Mouse (Mus musculus) MEL (cell line): ENCODE data around the gene Slc43a1. TPM values are rescaled to one million over a fixed set of nuclear protein-coding genes. Genes with fewer than 3 reads are reported as not detected.

Source experiments
- DNase-seq: peaks from one replicate; pipeline ENCODE4 v3.0.0; 2011; ENCODE audit warnings: low read depth, low spot score
- H3K27ac ChIP-seq: 2 replicates; pipeline ENCODE4 v1.5.1; 2012; ENCODE audit warnings: low read depth, mild to moderate bottlenecking, control low read depth, low read length, moderate library complexity; ENCODE audit not compliant: control insufficient read depth
- H3K27me3 ChIP-seq, 2 experiments: fragments of 150-350 bp in 1 of 2; sonication (generic) in 1 of 2; 2 replicates each; pipeline ENCODE4 v1.6.1; 2012; ENCODE audit warnings: low read length in 2 of 2, mild to moderate bottlenecking in 2 of 2, improper control_type of control experiment in 1 of 2, moderate library complexity in 1 of 2; ENCODE audit not compliant: insufficient read depth in 2 of 2, control insufficient read depth in 1 of 2
- H3K36me3 ChIP-seq, 2 experiments: 2 replicates each; pipeline ENCODE4 v1.6.1; 2012 to 2014; ENCODE audit warnings: low read length in 2 of 2, improper control_type of control experiment in 1 of 2, inconsistent platforms in 1 of 2, mild to moderate bottlenecking in 1 of 2; ENCODE audit not compliant: insufficient read depth in 2 of 2, control insufficient read depth in 1 of 2
- H3K4me1 ChIP-seq, 2 experiments: fragments of 150-350 bp in 1 of 2; sonication (generic) in 1 of 2; 2 replicates each; pipeline ENCODE4 v1.6.1; 2012; ENCODE audit warnings: low read length in 2 of 2, improper control_type of control experiment in 1 of 2, mild to moderate bottlenecking in 1 of 2; ENCODE audit not compliant: insufficient read depth in 2 of 2, control insufficient read depth in 1 of 2
- H3K4me3 ChIP-seq, 2 experiments: fragments of 150-350 bp in 1 of 2; sonication (generic) in 1 of 2; 2 replicates each; pipeline ENCODE4 v1.5.1; 2012; ENCODE audit warnings: low read depth in 2 of 2, low read length in 2 of 2, mild to moderate bottlenecking in 2 of 2, moderate library complexity in 2 of 2, control low read depth in 1 of 2, improper control_type of control experiment in 1 of 2; ENCODE audit not compliant: control insufficient read depth in 1 of 2, insufficient read depth in 1 of 2
- H3K79me2 ChIP-seq: 2 replicates; pipeline ENCODE4 v1.6.1; 2012; ENCODE audit warnings: mild to moderate bottlenecking, low read length, moderate library complexity; ENCODE audit not compliant: control insufficient read depth, poor library complexity, insufficient read depth
- H3K9ac ChIP-seq: 2 replicates; pipeline ENCODE4 v1.6.1; 2012; ENCODE audit warnings: low read depth, mild to moderate bottlenecking, control low read depth, low read length, moderate library complexity; ENCODE audit not compliant: control insufficient read depth, poor library complexity, severe bottlenecking
- H3K9me3 ChIP-seq: fragments of 150-350 bp; sonication (generic); replicated peaks from 2 replicates; pipeline ENCODE4 v1.6.1; 2012; ENCODE audit warnings: mild to moderate bottlenecking, low read length, improper control_type of control experiment, moderate library complexity; ENCODE audit not compliant: insufficient read depth
- BHLHE40 ChIP-seq: IDR thresholded peaks from 2 replicates; pipeline ENCODE4 v1.6.1; 2012; ENCODE audit warnings: low read depth, mild to moderate bottlenecking, inconsistent platforms, low read length, improper control_type of control experiment, borderline replicate concordance
- CHD1 ChIP-seq: IDR thresholded peaks from 2 replicates; pipeline ENCODE4 v1.6.1; 2012; ENCODE audit warnings: low read depth, mild to moderate bottlenecking, inconsistent platforms, low read length, improper control_type of control experiment
- CTCF ChIP-seq, 3 experiments: IDR thresholded peaks in 2 of 3; conservative IDR thresholded peaks in 1 of 3; 2 replicates each; pipeline ENCODE4 v1.5.1; 2011 to 2012; ENCODE audit warnings: low read length in 3 of 3, low read depth in 2 of 3, mild to moderate bottlenecking in 2 of 3, improper control_type of control experiment in 1 of 3, inconsistent platforms in 1 of 3, mixed read lengths in 1 of 3, moderate library complexity in 1 of 3; ENCODE audit not compliant: control insufficient read depth in 1 of 3, insufficient read depth in 1 of 3, poor library complexity in 1 of 3, severe bottlenecking in 1 of 3
- E2F4 ChIP-seq: IDR thresholded peaks from 2 replicates; pipeline ENCODE4 v1.6.1; 2011; ENCODE audit warnings: low read depth, low read length, improper control_type of control experiment, borderline replicate concordance
- ELF1 ChIP-seq: IDR thresholded peaks from 2 replicates; pipeline ENCODE4 v1.6.1; 2014; ENCODE audit warnings: low read depth, mild to moderate bottlenecking, inconsistent platforms, low read length, improper control_type of control experiment, moderate library complexity
- ETS1 ChIP-seq: IDR thresholded peaks from 2 replicates; pipeline ENCODE4 v1.6.1; 2012; ENCODE audit warnings: low read depth, mild to moderate bottlenecking, inconsistent platforms, low read length, improper control_type of control experiment, moderate library complexity
- GATA1 ChIP-seq: IDR thresholded peaks from 2 replicates; pipeline ENCODE4 v1.6.1; 2011; ENCODE audit warnings: low read depth, low read length, improper control_type of control experiment
- HCFC1 ChIP-seq: IDR thresholded peaks from 2 replicates; pipeline ENCODE4 v1.6.1; 2012; ENCODE audit warnings: low read depth, mild to moderate bottlenecking, inconsistent platforms, low read length, improper control_type of control experiment, moderate library complexity
- KAT2A ChIP-seq: conservative IDR thresholded peaks from 2 replicates; pipeline ENCODE4 v1.6.1; 2012; ENCODE audit warnings: low read depth, low read length, improper control_type of control experiment, inconsistent platforms
- MAFK ChIP-seq: IDR thresholded peaks from 2 replicates; pipeline ENCODE4 v1.6.1; 2011; ENCODE audit warnings: low read depth, mild to moderate bottlenecking, low read length, improper control_type of control experiment, borderline replicate concordance
- MEF2A ChIP-seq: IDR thresholded peaks from 2 replicates; pipeline ENCODE4 v1.6.1; 2014; ENCODE audit warnings: low read depth, mild to moderate bottlenecking, inconsistent platforms, low read length, improper control_type of control experiment; ENCODE audit not compliant: poor library complexity, insufficient replicate concordance, severe bottlenecking; ENCODE audit errors: extremely low read depth
- MXI1 ChIP-seq: IDR thresholded peaks from 2 replicates; pipeline ENCODE4 v1.6.1; 2011; ENCODE audit warnings: mild to moderate bottlenecking, low read depth, low read length, improper control_type of control experiment
- MYB ChIP-seq: IDR thresholded peaks from 2 replicates; pipeline ENCODE4 v1.6.1; 2011; ENCODE audit warnings: mild to moderate bottlenecking, low read depth, low read length, improper control_type of control experiment
- POLR2A ChIP-seq, 2 experiments: IDR thresholded peaks; 2 replicates each; pipeline ENCODE4 v1.6.1; 2011 to 2012; ENCODE audit warnings: low read length in 2 of 2, mild to moderate bottlenecking in 2 of 2, control low read depth in 1 of 2, improper control_type of control experiment in 1 of 2, low read depth in 1 of 2, moderate library complexity in 1 of 2; ENCODE audit not compliant: control insufficient read depth in 1 of 2, insufficient read depth in 1 of 2, poor library complexity in 1 of 2
- POLR2AphosphoS2 ChIP-seq: IDR thresholded peaks from 2 replicates; pipeline ENCODE4 v1.6.1; 2011; ENCODE audit warnings: low read length, improper control_type of control experiment
- POLR2AphosphoS5 ChIP-seq: IDR thresholded peaks from 2 replicates; pipeline ENCODE4 v1.6.1; 2012; ENCODE audit warnings: low read depth, borderline replicate concordance, mild to moderate bottlenecking, inconsistent platforms, low read length, moderate library complexity, mixed read lengths
- RAD21 ChIP-seq: IDR thresholded peaks from 2 replicates; pipeline ENCODE4 v1.6.1; 2011; ENCODE audit warnings: mild to moderate bottlenecking, low read depth, low read length, improper control_type of control experiment
- SIN3A ChIP-seq: IDR thresholded peaks from 2 replicates; pipeline ENCODE4 v1.6.1; 2012; ENCODE audit warnings: low read length, improper control_type of control experiment, inconsistent platforms
- SMC3 ChIP-seq: IDR thresholded peaks from 2 replicates; pipeline ENCODE4 v1.6.1; 2011; ENCODE audit warnings: low read depth, low read length, improper control_type of control experiment
- TAL1 ChIP-seq: IDR thresholded peaks from 2 replicates; pipeline ENCODE4 v1.6.1; 2012; ENCODE audit warnings: mild to moderate bottlenecking, inconsistent platforms, low read length, moderate library complexity, mixed read lengths
- TBP ChIP-seq: IDR thresholded peaks from 2 replicates; pipeline ENCODE4 v1.8.0; 2011; ENCODE audit warnings: low read depth, low read length, improper control_type of control experiment
- UBTF ChIP-seq: IDR thresholded peaks from 2 replicates; pipeline ENCODE4 v1.6.1; 2012; ENCODE audit warnings: low read depth, mild to moderate bottlenecking, inconsistent platforms, low read length, improper control_type of control experiment, moderate library complexity, borderline replicate concordance; ENCODE audit not compliant: insufficient read depth
- USF1 ChIP-seq: IDR thresholded peaks from 2 replicates; pipeline ENCODE4 v1.6.1; 2014; ENCODE audit warnings: low read depth, mild to moderate bottlenecking, inconsistent platforms, low read length, improper control_type of control experiment, moderate library complexity
- USF2 ChIP-seq, 2 experiments: IDR thresholded peaks; 2 replicates each; pipeline ENCODE4 v1.6.1; 2011 to 2012; ENCODE audit warnings: improper control_type of control experiment in 2 of 2, low read length in 2 of 2, borderline replicate concordance in 1 of 2, inconsistent platforms in 1 of 2, low read depth in 1 of 2, mild to moderate bottlenecking in 1 of 2; ENCODE audit not compliant: insufficient read depth in 1 of 2
- ZC3H11A ChIP-seq: IDR thresholded peaks from 2 replicates; pipeline ENCODE4 v1.6.1; 2012; ENCODE audit warnings: low read depth, mild to moderate bottlenecking, inconsistent platforms, low read length, improper control_type of control experiment
- ZKSCAN1 ChIP-seq: IDR thresholded peaks from 2 replicates; pipeline ENCODE4 v1.6.1; 2012; ENCODE audit warnings: low read depth, mild to moderate bottlenecking, inconsistent platforms, low read length, improper control_type of control experiment, moderate library complexity
- ZMIZ1 ChIP-seq: IDR thresholded peaks from 2 replicates; pipeline ENCODE4 v1.6.1; 2012; ENCODE audit warnings: low read depth, mild to moderate bottlenecking, inconsistent platforms, low read length, improper control_type of control experiment, moderate library complexity
- ZNF384 ChIP-seq: IDR thresholded peaks from 2 replicates; pipeline ENCODE4 v1.6.1; 2012; ENCODE audit warnings: low read depth, mild to moderate bottlenecking, inconsistent platforms, low read length, improper control_type of control experiment
- polyA plus RNA-seq, 2 experiments: library from polyadenylated mRNA; stranded (reverse) in 1 of 2; unstranded in 1 of 2; fragments of >175 nt in 1 of 2; fragments of >200 nt in 1 of 2; gene quantifications; 2 replicates each; pipeline versions ENCODE4 v1.2.1 to v1.2.4; 2012; ENCODE audit warnings: low replicate concordance in 2 of 2, low read depth in 1 of 2; ENCODE audit not compliant: insufficient read length in 2 of 2, insufficient read depth in 1 of 2, missing spikeins in 1 of 2
- total RNA-seq: library from RNA; depleted of rRNA; stranded (reverse); fragments of 300-350 nt; gene quantifications from 2 replicates; pipeline ENCODE4 v1.2.3, GENCODE M21; 2012

Gene Slc43a1
- total and polyA plus RNA-seq, 3 experiments = 69.8 to 131 (median 108) TPM

DNA sequence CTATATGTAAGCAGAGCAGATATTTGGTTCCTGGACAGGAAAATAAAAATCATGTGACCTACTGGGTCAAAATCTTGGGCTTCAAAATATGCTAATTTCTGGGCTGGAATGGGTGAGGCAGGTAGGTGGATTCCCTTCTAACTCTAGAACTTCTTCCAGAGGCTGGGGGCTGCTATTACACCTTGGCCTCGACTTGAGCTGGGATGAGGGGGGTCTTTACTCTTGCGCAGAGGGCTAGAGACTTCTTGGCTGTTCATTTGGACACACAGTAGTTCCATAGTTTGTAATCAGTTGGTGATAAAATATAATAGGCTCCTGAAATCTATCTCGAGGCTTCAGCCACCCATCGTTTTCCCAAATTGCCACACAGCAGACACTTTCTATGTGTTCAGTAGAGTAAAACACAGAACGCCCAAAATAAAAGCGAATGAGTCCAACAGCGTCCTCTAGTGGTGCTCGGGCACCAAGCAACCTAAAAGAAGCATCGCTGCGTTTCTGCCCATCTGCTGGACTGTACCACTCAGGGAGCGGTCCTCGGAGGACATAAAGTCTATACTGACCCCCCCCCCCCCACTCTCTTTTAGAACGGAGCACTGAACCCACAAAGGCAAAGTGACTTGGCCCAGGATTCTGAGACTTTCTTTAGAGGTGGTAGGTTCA lies 40.7 kb upstream of the Slc43a1 start:
- Histone ChIP-seq H3K4me1 (peaks cover 0 to 15% of the 10 kb centered on the region in 2 experiments), H3K9me3 (no peaks in the 10 kb centered on the region), H3K27me3 (no peaks in the 10 kb centered on the region), H3K36me3 (peaks cover 0 to 8% of the 10 kb centered on the region in 2 experiments; a peak in 2 of 4 replicates), H3K9ac (peak overlapping the region; percentile 66; the same call in 1 of the 2 replicates), H3K4me3 (peak overlapping the region; percentile 72 to 86), H3K79me2 (no peaks in the 10 kb centered on the region), H3K27ac (peak overlapping the region; percentile 24)
- TF ChIP-seq USF1 (0 out of 2 replicates have a peak, but pooled peaks have one; percentile 23), CTCF (IDR thresholded peaks at IDR 0.05 in 2 of 3, conservative IDR thresholded peaks at IDR 0.05 in 1 of 3; ENCODE audit: control insufficient read depth in 1 of 3, insufficient read depth in 1 of 3, low read depth in 2 of 3, low read length in 3 of 3, poor library complexity in 1 of 3, severe bottlenecking in 1 of 3) (peak; percentile 82 to 98 (median 88)), SMC3 (peak; percentile 59), HCFC1 (peak; percentile 16; the same call in 1 of the 2 replicates), POLR2AphosphoS5 (no peak), ZC3H11A (peak; percentile 64), RAD21 (peak; percentile 70), POLR2A (IDR thresholded peaks at IDR 0.05; ENCODE audit: control insufficient read depth in 1 of 2, insufficient read depth in 1 of 2, low read depth in 1 of 2, low read length in 2 of 2, poor library complexity in 1 of 2) (no peak), GATA1 (no peak), SIN3A (peak; percentile 51; the same call in 1 of the 2 replicates), MEF2A (no peak)
- DNase-seq = peak; percentile 86

DNA sequence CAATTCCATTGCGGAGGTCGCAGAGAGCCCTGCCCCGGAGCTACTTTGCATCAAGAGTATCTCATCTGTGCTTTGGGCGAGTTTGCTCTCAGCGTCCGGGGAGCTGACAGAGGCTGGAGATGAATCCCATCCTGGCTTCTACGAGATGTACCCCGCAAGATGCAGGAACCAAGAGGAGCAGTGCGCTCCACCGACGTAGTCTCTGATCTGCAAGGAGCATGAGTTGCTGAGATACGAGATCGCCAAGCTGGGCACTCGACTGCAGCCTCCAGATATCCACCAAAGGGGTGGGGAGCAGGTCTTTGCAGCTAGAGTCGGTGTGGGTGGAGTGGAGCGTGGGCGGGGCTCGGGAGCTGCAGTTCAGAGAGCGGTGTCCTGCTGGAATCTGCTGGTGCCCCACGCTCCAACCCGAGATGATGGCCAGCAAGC lies 40.1 kb upstream of the Slc43a1 start, which contains the start of gene Ube2l6:
Ube2l6 (plus strand) TSS at position 336 of the 429 bp plus-strand sequence.
- Histone ChIP-seq H3K79me2 (no peaks in the 10 kb centered on the region), H3K27me3 (no peaks in the 10 kb centered on the region), H3K27ac (peak within 1 kb of the TSS; percentile 66), H3K9me3 (no peaks in the 10 kb centered on the region), H3K36me3 (peaks cover 0 to 5% of the 10 kb centered on the region in 2 experiments; a peak in 2 of 4 replicates), H3K9ac (peak within 1 kb of the TSS; percentile 71), H3K4me1 (peaks cover 0 to 19% of the 10 kb centered on the region in 2 experiments), H3K4me3 (peak within 1 kb of the TSS; percentile 72 to 86)
- DNase-seq = peak; percentile 91
- TF ChIP-seq CHD1 (no peak), ZNF384 (no peak), MYB (no peak), BHLHE40 (no peak), TAL1 (peak; percentile 79), MAFK (no peak), GATA1 (peak; percentile 75), USF1 (no peak), ETS1 (peak; percentile 52), ZMIZ1 (no peak), ZC3H11A (no peak), CTCF (IDR thresholded peaks at IDR 0.05 in 2 of 3, conservative IDR thresholded peaks at IDR 0.05 in 1 of 3; ENCODE audit: control insufficient read depth in 1 of 3, insufficient read depth in 1 of 3, low read depth in 2 of 3, low read length in 3 of 3, poor library complexity in 1 of 3, severe bottlenecking in 1 of 3) (no peak), SIN3A (peak; percentile 20; the same call in 1 of the 2 replicates), E2F4 (no peak), POLR2AphosphoS2 (no peak), ZKSCAN1 (no peak), MXI1 (peak; percentile 50; the same call in 1 of the 2 replicates), HCFC1 (no peak), ELF1 (no peak), USF2 (IDR thresholded peaks at IDR 0.05; ENCODE audit: borderline replicate concordance in 1 of 2, insufficient read depth in 1 of 2, low read depth in 1 of 2, low read length in 2 of 2) (no peak), TBP (no peak), RAD21 (no peak), KAT2A (no peak), UBTF (no peak)
